Mouse (Mus musculus) kidney, adult 9 months (tissue): ENCODE measurements at regions not wholly inside any gene's neighbourhood (a gene's known extent, or its start where the extent isn't known, plus 50 kb on each side); places are given as distances from the start of the nearest gene placed in this dataset.

Experiments
- DNase-seq: peaks from one replicate; pipeline ENCODE4 v3.0.0; 2022

GRCm38 (mm10) chr3:105130228-105130627 lies 63.6 kb downstream of the 4930564D02Rik start:
- DNase-seq, result no peak

- no peak for DNase-seq
Measured at GRCm38 (mm10) chr3:105131053-105131452, 64.4 kb downstream of the 4930564D02Rik start.

GRCm38 (mm10) chr3:105133011-105133410 lies 66.4 kb downstream of the 4930564D02Rik start:
- DNase-seq, result no peak

GRCm38 (mm10) chr3:105141170-105141971 lies 74.7 kb downstream of the 4930564D02Rik start:
- no peak for DNase-seq

- peak; percentile 8 for DNase-seq
Measured at GRCm38 (mm10) chr3:105142631-105143030, 76.0 kb downstream of the 4930564D02Rik start.

GRCm38 (mm10) chr3:105151475-105152157 lies 85.0 kb downstream of the 4930564D02Rik start:
- DNase-seq, result peak; percentile 16

- DNase-seq, result no peak
Measured at GRCm38 (mm10) chr3:105152158-105152541, 85.5 kb downstream of the 4930564D02Rik start.

- DNase-seq, result no peak
Measured at GRCm38 (mm10) chr3:105158376-105158775, 91.7 kb downstream of the 4930564D02Rik start.

GRCm38 (mm10) chr3:105165355-105165754 lies 98.7 kb downstream of the 4930564D02Rik start:
- peak; percentile 89 for DNase-seq

- no peak for DNase-seq
Measured at GRCm38 (mm10) chr3:105169117-105169516, 102.5 kb downstream of the 4930564D02Rik start.

GRCm38 (mm10) chr3:105171527-105171926 lies 104.9 kb downstream of the 4930564D02Rik start:
- DNase-seq, result no peak

GRCm38 (mm10) chr3:105172054-105172453 lies 105.4 kb downstream of the 4930564D02Rik start:
- no peak for DNase-seq

GRCm38 (mm10) chr3:105191303-105191702 lies 124.7 kb downstream of the 4930564D02Rik start:
- no peak for DNase-seq

GRCm38 (mm10) chr3:105191830-105192229 lies 125.2 kb downstream of the 4930564D02Rik start:
- DNase-seq, result no peak

GRCm38 (mm10) chr3:105200735-105201134 lies 134.1 kb downstream of the 4930564D02Rik start:
- DNase-seq, result no peak

- no peak for DNase-seq
Measured at GRCm38 (mm10) chr3:105209164-105209563, 142.5 kb downstream of the 4930564D02Rik start.

GRCm38 (mm10) chr3:105211023-105211422 lies 144.4 kb downstream of the 4930564D02Rik start:
- DNase-seq, result no peak

- DNase-seq, result no peak
Measured at GRCm38 (mm10) chr3:105211726-105212125, 145.1 kb downstream of the 4930564D02Rik start.

GRCm38 (mm10) chr3:105214867-105215266 lies 148.2 kb downstream of the 4930564D02Rik start:
- no peak for DNase-seq

- no peak for DNase-seq
Measured at GRCm38 (mm10) chr3:105215729-105216128, 149.1 kb downstream of the 4930564D02Rik start.

- DNase-seq, result no peak
Measured at GRCm38 (mm10) chr3:105219630-105220029, 153.0 kb downstream of the 4930564D02Rik start.

GRCm38 (mm10) chr3:105220641-105221040 lies 154.0 kb downstream of the 4930564D02Rik start:
- DNase-seq, result no peak

GRCm38 (mm10) chr3:105222925-105223324 lies 156.3 kb downstream of the 4930564D02Rik start:
- no peak for DNase-seq

- peak; percentile 17 for DNase-seq
Measured at GRCm38 (mm10) chr3:105223671-105224070, 157.0 kb downstream of the 4930564D02Rik start.
